Mouse (Mus musculus): Measurements from ENCODE around the gene Hhat.

Hhat gene

GRCm38 (mm10) chr1:192770495-192771331 is at the start of gene Hhat:
Hhat (minus strand) TSS chr1:192771223.
- peak; percentile 61 for DNase-seq (ENCODE audit: low read depth, low spot score)

GRCm38 (mm10) chr1:192818334-192818733 is 47.3 kb upstream of the Hhat start:
- DNase-seq (ENCODE audit: low read depth, low spot score) = no peak

- DNase-seq (ENCODE audit: low read depth, low spot score) = no peak
Measured at GRCm38 (mm10) chr1:192815789-192816188, 44.8 kb upstream of the Hhat start.

DNA sequence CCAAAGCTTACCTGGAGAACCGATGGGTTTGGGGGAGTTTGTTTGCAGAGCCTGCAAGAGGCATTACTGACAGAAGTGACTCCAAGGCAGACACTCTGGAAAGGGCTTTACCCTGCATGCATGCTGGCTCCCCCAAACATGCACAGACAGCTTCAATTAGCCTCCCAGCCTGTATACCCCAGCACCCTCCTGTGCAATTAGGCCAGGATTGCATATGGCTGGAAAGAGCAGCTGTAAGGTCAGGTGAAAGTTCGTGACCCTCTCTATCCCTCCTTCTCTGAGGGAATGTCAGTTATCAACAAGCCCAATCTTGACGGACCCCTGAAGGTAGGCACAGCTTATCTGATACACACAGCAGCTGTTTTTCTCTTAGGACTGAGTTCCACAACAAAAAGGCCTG is 43.7 kb upstream of the Hhat start:
- no peak for DNase-seq (ENCODE audit: low read depth, low spot score)

DNA sequence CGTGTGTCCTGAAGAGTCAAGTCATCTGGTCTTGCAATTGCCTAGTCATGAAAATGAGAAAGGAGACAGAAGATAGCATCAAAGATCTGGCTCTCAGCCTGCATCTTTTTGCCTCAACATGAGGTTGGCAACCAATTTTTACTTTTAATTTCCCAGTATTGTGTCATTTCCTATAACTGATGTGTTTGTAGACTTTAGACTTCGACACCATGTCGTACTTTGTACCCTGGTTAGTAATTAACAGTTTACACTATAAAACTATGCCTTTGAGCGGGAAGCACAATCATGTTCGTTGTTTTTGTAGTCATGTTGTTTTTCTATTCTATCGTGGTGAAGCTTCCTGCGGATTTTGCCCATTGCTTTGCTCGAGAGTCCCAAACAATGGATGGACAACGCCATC is 41.7 kb upstream of the Hhat start:
- no peak for DNase-seq (ENCODE audit: low read depth, low spot score)

GRCm38 (mm10) chr1:192812290-192812689 is 41.3 kb upstream of the Hhat start:
- DNase-seq (ENCODE audit: low read depth, low spot score) = no peak

DNA sequence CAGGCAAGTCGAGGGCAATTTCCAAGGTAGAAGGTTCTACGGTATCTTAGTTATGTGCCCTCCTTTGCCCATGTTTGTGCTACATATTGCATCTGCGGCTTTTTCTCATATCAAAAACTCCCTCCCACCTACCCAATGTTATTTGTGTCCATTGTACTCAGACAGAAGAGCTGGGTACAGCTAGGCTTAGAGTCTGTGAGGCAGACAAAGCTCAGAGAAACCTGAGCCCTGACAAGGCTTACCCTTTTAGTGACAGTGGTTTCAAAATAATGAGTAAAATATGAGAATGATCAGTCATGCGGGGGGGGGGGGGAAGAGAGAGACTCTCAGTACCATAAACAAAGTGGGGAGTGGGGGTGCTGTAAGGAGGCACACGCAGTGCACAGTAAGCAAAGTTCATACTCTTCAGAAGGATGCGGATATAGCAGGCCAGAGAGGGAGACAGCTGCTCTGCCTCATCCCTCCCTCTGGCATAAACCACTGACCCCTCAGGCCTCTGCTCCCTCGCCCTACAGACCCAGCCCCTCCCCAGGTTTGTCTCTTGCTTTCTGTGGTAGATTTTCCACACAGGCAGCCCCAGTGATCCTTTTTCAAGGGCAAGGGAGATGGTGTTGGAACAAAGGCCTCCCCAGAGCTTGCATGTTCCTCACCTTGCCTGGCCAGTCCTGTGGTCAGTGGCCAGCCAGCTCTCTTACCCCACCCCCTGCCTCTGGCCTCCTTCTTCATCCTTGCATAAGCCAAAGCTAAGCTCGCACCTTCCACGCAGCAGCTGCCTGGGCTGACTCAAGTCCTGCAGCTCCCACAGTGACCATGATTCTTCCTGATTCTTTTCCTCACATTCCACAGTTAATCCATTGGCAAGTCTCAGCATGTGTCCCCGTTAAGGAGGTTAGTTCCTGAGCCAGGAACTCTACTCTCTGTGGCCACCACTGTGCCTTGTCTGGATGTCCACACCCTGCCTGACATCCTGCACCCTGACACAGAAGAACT is 35.4 kb upstream of the Hhat start:
- peak; percentile 43 for DNase-seq (ENCODE audit: low read depth, low spot score)

GRCm38 (mm10) chr1:192800338-192800737 is 29.3 kb upstream of the Hhat start:
- DNase-seq (ENCODE audit: low read depth, low spot score) = peak; percentile 42

- no peak for DNase-seq (ENCODE audit: low read depth, low spot score)
Measured at GRCm38 (mm10) chr1:192799165-192799991, 28.4 kb upstream of the Hhat start.

- no peak for DNase-seq (ENCODE audit: low read depth, low spot score)
Measured at GRCm38 (mm10) chr1:192798212-192799164, 27.5 kb upstream of the Hhat start.

DNA sequence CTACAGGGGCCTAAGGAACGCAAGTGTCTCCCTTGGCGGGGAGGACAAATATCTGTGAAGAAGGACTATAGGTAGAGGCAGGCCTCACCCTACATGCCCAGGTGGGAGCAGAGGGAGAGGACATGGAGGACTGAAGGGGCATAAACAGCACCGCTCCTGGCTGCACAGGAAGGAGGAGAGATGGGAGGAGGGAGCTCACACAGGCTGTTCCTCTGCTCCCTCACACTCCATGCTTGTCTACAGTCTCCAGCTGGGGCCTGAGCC is 25.9 kb upstream of the Hhat start:
- DNase-seq (ENCODE audit: low read depth, low spot score) = no peak

- peak; percentile 79 for DNase-seq (ENCODE audit: low read depth, low spot score)
Measured at GRCm38 (mm10) chr1:192796201-192797010, 25.4 kb upstream of the Hhat start.

GRCm38 (mm10) chr1:192794957-192795745 is 24.1 kb upstream of the Hhat start:
- peak; percentile 94 for DNase-seq (ENCODE audit: low read depth, low spot score)

- DNase-seq (ENCODE audit: low read depth, low spot score) = peak; percentile 28
Measured at GRCm38 (mm10) chr1:192791897-192792361, 20.9 kb upstream of the Hhat start.

GRCm38 (mm10) chr1:192790442-192790841 is 19.4 kb upstream of the Hhat start:
- DNase-seq (ENCODE audit: low read depth, low spot score) = peak; percentile 64

DNA sequence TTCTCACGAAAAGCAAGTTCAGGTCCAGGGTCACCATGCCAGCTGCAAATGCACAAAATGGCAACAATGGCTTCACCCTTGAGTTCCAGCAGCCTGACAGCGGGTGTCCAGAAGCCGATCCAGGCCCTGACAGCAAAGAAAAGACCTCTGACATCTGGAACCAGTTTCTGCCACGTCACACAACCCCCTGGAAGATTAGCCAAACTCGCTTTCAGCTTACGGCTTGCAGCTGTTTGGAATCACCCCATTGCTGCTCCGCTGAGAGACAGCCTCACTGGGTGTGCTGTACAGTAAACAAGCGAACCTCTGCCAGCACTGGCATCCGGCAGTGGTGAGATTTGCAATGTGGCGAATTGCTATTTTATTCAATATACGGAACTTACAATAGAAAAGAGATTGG is 18.8 kb upstream of the Hhat start:
- DNase-seq (ENCODE audit: low read depth, low spot score) = no peak

DNA sequence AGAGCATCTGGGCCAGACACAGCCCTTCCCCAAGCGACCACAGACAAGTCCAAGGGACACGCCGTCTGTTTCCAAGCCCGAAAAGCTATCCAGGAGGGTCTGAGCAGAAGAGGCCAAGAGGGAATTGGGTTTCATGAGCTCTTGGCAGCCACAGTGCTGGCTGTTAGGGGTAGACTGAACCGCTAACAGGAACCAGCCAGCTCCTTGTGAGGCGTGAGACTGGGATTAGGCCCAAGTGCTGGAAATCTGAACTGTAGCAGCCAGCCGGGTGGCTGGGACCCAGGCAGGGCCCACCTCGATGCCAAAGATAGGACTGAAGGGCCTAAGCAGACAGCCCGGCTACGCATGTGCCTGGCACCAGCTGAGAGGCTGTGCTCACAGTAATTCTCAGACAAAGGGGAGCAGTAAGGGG is 18.1 kb upstream of the Hhat start:
- no peak for DNase-seq (ENCODE audit: low read depth, low spot score)

GRCm38 (mm10) chr1:192786194-192786593 is 15.2 kb upstream of the Hhat start:
- no peak for DNase-seq (ENCODE audit: low read depth, low spot score)

Data from R1 (cell line).